Mouse (Mus musculus) limb, embryonic 13.5 days (tissue): ENCODE measurements at regions not wholly inside any gene's neighbourhood (a gene's known extent, or its start where the extent isn't known, plus 50 kb on each side); places are given as distances from the start of the nearest gene placed in this dataset.
A peak's percentile ranks its signal among the peaks of the same experiment; 100 is the strongest.

Source experiments
- ATAC-seq: fragments of 200-750 bp; cut with Nextera tagmentation; 2 replicates; pipeline ENCODE4 v1.8.0; 2017; ENCODE audit warnings: low read depth, moderate number of reproducible peaks, moderate TSS enrichment; ENCODE audit not compliant: low FRiP score
- H3K27ac ChIP-seq: fragments of 300-500 bp; sonication (generic); 2 replicates; pipeline ENCODE4 v1.5.1; 2015; ENCODE audit warnings: inconsistent platforms, mild to moderate bottlenecking, moderate library complexity
- H3K27me3 ChIP-seq: fragments of 300-500 bp; sonication (generic); 2 replicates; pipeline ENCODE4 v1.6.1; 2015; ENCODE audit warnings: mild to moderate bottlenecking, inconsistent platforms
- H3K36me3 ChIP-seq: fragments of 300-500 bp; sonication (generic); 2 replicates; pipeline ENCODE4 v1.6.1; 2015; ENCODE audit warnings: inconsistent platforms, mild to moderate bottlenecking, moderate library complexity
- H3K4me1 ChIP-seq: fragments of 300-500 bp; sonication (generic); 2 replicates; pipeline ENCODE4 v1.6.1; 2015; ENCODE audit warnings: inconsistent platforms
- H3K4me2 ChIP-seq: fragments of 300-500 bp; sonication (generic); replicated peaks from 2 replicates; pipeline ENCODE4 v1.6.1; 2015; ENCODE audit warnings: inconsistent platforms, mild to moderate bottlenecking, moderate library complexity
- H3K4me3 ChIP-seq: fragments of 300-500 bp; sonication (generic); 2 replicates; pipeline ENCODE4 v1.5.1; 2015; ENCODE audit warnings: moderate library complexity, mild to moderate bottlenecking, inconsistent platforms
- H3K9ac ChIP-seq: fragments of 300-500 bp; sonication (generic); 2 replicates; pipeline ENCODE4 v1.6.1; 2015; ENCODE audit warnings: mild to moderate bottlenecking, inconsistent platforms
- H3K9me3 ChIP-seq: fragments of 300-500 bp; sonication (generic); 2 replicates; pipeline ENCODE4 v1.6.1; 2016; ENCODE audit warnings: inconsistent platforms
- WGBS: fragments of 180-500 bp; shearing (Covaris S2); methylation state at CpG from one replicate; pipeline ENCODE4 v1.1.7; 2015; 5-methylcytosine and 5-hydroxymethylcytosine counted together

DNA sequence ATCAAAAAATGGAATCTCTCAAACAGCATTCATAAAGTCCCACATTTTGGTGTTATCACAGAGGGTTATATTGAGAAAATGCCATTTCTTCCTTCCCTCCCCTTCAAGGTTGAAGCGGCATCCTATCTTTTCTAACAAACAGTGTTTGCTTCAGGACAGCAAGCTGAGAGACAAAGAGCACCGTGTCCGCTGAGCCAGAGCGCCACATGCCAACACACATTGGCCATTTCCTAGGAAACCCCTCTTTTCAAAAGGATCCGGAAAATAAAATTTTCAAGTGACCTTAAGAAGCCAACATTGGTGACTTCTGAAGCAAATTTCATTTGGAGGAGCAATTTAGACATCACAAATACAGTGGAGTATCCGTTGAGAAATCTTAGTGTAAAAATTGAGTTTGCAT is 326.3 kb downstream of the Nova1 start:
- Histone ChIP-seq H3K27ac (no peak overlapping the region), H3K9me3 (no peaks in the 10 kb centered on the region), H3K9ac (no peak overlapping the region), H3K4me3 (no peak overlapping the region), H3K4me1 (no peaks in the 10 kb centered on the region), H3K4me2 (no peak overlapping the region), H3K27me3 (no peaks in the 10 kb centered on the region), H3K36me3 (no peaks in the 10 kb centered on the region)
- no peak for ATAC-seq
- WGBS: 94% methylated on average over 6 of the region's 6 CpGs

DNA sequence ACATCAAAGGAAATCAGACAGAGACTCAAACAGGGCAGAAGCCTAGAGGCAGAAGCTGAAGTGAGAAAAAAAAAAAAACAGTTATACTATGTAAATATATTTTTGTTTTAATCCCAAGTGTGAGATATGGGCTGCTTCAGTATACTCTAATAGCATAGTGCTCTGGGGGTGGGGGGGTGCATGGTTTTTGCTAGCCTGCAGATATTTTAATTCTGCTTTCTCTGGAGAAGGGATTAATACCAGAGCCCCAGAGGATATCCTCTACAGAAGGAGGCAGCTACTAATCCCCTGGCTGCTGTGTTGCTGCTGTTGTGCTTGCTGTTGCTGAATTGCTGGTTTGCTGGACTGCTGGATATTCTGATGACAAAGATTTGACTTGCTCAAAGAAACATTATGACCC is 367.8 kb downstream of the Nova1 start:
- no peak for ATAC-seq

DNA sequence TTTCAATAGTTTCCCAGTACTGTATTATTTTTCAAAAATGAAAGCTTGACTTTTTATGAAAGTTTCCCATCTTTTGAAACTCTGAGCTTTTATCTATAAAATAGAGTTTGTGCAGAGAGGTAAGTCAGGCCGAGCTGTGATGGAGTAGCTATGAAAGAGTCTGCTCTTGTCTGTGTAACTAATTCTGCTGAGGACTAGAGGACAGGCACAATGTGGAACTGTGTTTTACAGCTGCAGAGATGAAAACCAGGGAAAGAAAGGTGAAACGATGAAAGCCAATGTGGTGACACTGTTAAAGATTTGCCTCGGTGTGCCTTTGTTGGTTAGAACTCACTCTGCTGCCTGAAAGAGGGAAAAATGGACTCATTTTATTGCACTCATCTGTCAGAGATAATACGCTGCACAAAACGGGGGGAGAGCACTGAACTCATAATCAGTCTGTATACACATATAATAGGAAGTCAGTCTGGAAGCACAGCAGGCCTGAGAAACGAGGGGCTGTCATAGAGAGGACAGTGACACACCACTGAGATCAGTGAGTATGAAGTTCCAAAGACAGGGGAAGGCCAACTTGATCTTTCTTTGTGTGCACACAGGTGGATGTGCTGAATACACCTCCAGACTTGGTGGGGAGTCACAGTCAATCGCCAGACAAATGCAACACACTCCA is 373.9 kb downstream of the Nova1 start:
- H3K9ac ChIP-seq: no peak overlapping the region
- no peaks in the 10 kb centered on the region for H3K27me3 ChIP-seq
- no peak overlapping the region for H3K4me2 ChIP-seq
- no peaks in the 10 kb centered on the region for H3K9me3 ChIP-seq
- H3K4me1 ChIP-seq: no peaks in the 10 kb centered on the region
- 79% methylated on average over 7 of the region's 7 CpGs for WGBS
- no peak for ATAC-seq
- H3K27ac ChIP-seq: no peak overlapping the region
- no peaks in the 10 kb centered on the region for H3K36me3 ChIP-seq
- no peak overlapping the region for H3K4me3 ChIP-seq

More for the DNA sequence above, 367.8 kb downstream of the Nova1 start:
- Histone ChIP-seq H3K27me3 (no peaks in the 10 kb centered on the region), H3K9me3 (no peaks in the 10 kb centered on the region), H3K9ac (no peak overlapping the region), H3K4me2 (no peak overlapping the region), H3K36me3 (no peaks in the 10 kb centered on the region), H3K4me3 (no peak overlapping the region), H3K4me1 (no peaks in the 10 kb centered on the region), H3K27ac (no peak overlapping the region)

DNA sequence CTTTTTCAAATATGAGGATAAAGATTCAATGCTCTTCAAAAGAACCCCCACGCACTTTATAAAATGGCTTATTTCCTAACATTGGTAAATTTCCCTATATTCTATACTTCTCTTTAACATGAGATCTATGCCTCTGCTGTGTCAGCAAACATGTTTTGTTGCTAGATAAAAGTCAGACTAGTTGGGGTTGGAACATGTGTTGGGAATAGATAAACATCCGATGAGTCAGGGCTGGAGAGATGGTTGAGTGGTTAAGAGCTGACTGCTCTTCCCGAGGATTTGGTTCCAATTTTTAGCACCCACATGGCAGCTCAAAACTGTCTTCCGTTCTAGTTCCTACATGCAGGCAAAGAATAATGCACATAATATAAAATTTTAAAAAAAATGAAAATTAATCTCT is 399.1 kb downstream of the Nova1 start:
- no peaks in the 10 kb centered on the region for H3K36me3 ChIP-seq
- no peak overlapping the region for H3K4me3 ChIP-seq
- H3K9me3 ChIP-seq: no peaks in the 10 kb centered on the region
- ATAC-seq: no peak
- 89% methylated on average over 4 of the region's 4 CpGs for WGBS
- no peak overlapping the region for H3K9ac ChIP-seq
- H3K27ac ChIP-seq: no peak overlapping the region
- no peak overlapping the region for H3K4me2 ChIP-seq
- H3K27me3 ChIP-seq: no peaks in the 10 kb centered on the region
- no peaks in the 10 kb centered on the region for H3K4me1 ChIP-seq

DNA sequence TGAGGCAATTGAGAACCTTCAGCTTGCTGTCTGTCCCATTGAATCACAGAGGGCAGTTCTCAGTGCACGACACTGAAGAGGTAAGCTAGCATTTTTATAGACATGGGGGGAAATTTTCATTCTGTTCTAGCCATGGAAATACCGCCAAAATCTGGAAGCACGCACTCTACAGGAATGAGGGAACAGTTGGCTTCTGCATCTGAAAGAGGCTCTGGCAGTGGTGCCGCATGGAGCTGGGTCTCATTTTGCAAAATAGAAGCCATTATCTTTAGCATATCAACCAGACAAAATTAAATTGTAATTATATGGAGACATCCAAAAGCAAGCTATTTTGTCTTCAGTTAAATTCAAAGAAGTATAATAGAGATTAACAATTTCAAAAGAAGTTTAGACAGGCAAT is 399.7 kb downstream of the Nova1 start:
- no peak overlapping the region for H3K27ac ChIP-seq
- no peaks in the 10 kb centered on the region for H3K9me3 ChIP-seq
- WGBS: 86% methylated on average over 4 of the region's 4 CpGs
- no peaks in the 10 kb centered on the region for H3K36me3 ChIP-seq
- no peaks in the 10 kb centered on the region for H3K27me3 ChIP-seq
- H3K4me2 ChIP-seq: no peak overlapping the region
- no peak for ATAC-seq
- H3K4me1 ChIP-seq: no peaks in the 10 kb centered on the region
- no peak overlapping the region for H3K4me3 ChIP-seq
- H3K9ac ChIP-seq: no peak overlapping the region

DNA sequence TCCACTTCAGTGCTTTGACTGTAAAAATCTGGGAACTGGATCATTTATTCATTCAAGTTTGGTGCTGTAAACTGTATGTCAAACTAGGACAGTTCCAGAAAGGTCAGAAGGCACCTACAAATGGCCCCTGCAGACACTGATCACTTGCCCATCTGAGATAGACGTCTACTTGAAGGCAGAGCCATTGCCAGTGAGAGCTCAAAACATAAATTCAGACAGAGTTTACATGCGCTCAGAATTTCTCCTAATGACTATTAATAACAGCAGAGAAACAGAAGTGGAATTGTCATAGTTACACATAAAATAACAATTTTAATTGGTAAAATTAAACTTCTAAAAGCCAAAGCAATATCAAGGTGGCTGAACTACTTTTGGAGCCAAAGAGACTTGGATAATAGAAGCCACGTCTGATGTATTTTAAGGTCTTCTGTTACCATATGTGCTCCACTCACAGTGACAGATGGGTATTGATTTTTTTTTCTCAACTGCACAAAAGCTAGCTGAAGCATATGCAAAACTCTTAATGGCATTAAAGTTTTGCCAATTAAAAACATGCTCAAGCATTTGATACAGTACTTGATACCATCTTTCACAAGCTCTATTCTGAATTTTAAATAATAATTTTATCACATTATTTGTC is 401.8 kb downstream of the Nova1 start:
- Histone ChIP-seq H3K36me3 (no peaks in the 10 kb centered on the region), H3K4me2 (no peak overlapping the region), H3K4me1 (no peaks in the 10 kb centered on the region), H3K4me3 (no peak overlapping the region), H3K9ac (no peak overlapping the region), H3K9me3 (no peaks in the 10 kb centered on the region), H3K27ac (no peak overlapping the region), H3K27me3 (no peaks in the 10 kb centered on the region)
- WGBS: 69% methylated on average over 3 of the region's 3 CpGs
- ATAC-seq: no peak

DNA sequence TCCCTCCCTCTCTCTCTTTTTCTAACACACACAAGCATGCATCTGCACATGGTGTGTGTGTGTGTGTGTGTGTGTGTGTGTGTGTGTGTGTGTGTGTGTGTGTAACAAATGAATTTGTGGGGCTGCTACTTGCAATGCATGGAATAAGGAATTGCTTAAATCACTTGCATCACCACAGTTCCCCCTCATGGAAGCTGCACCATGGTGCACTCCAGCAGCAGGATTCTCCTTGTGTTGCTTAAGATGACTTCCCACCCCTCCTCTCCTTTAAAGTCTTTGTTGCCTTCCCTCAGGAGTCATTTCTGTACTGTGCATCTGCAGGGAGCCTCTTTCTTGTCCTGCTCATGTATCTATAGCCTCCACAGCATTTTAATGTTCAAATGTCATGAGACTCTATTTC is 402.5 kb downstream of the Nova1 start:
- H3K27ac ChIP-seq: no peak overlapping the region
- H3K4me1 ChIP-seq: no peaks in the 10 kb centered on the region
- no peaks in the 10 kb centered on the region for H3K27me3 ChIP-seq
- no peak for ATAC-seq
- H3K4me2 ChIP-seq: no peak overlapping the region
- H3K36me3 ChIP-seq: no peaks in the 10 kb centered on the region
- H3K9me3 ChIP-seq: no peaks in the 10 kb centered on the region
- no peak overlapping the region for H3K4me3 ChIP-seq
- no peak overlapping the region for H3K9ac ChIP-seq

DNA sequence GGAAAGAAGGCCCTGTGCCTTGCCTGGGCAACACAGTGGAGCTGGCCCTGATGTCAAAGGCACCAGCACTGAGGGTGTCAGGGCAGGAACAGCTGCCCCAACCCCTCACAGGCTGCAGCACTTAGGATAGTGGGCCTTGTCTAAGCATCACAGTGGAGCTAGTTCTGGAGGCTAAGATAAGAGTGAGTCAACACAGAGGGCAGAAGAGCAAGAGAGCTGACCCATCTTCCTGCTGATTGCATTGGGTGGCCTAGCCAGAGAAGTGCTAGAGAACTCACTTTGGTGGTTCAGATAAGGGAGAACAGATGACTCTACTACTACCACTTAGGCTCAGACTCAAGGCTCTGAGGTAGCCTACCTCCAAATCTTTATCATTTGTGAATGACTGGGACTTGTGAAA is 413.1 kb downstream of the Nova1 start:
- Histone ChIP-seq H3K9ac (no peak overlapping the region), H3K4me2 (no peak overlapping the region), H3K36me3 (no peaks in the 10 kb centered on the region), H3K4me3 (no peak overlapping the region), H3K27me3 (0 out of 2 replicates have a peak, but pooled peaks cover 1% of the 10 kb centered on the region), H3K9me3 (no peaks in the 10 kb centered on the region), H3K4me1 (no peaks in the 10 kb centered on the region), H3K27ac (no peak overlapping the region)
- no peak for ATAC-seq

DNA sequence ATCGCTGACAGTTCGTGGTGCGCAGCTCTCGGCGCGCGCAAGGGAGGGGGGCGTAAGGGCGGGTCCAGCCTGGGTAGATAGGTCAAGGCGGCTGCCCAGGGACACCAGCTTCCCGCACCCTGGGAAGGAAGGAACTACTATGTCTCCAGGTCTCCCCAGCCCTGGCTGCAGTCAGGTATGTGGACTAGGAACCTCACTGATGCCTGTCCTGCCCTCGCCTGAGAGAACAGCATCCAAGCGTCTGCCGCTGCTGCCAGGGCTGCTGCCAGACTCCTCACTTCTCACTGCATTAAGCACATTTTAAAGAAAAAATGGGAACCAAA is 419.1 kb downstream of the Nova1 start:
- Histone ChIP-seq H3K4me2 (peak overlapping the region; percentile 84), H3K9me3 (no peaks in the 10 kb centered on the region), H3K4me1 (no peaks in the 10 kb centered on the region), H3K27ac (no peak overlapping the region), H3K4me3 (peak overlapping the region; percentile 50), H3K27me3 (peaks cover 16% of the 10 kb centered on the region; the same call in 1 of the 2 replicates), H3K36me3 (no peaks in the 10 kb centered on the region), H3K9ac (peak overlapping the region; percentile 61)
- peak; percentile 73; the same call in 1 of the 2 replicates for ATAC-seq
- under 1% methylated on average over 14 of the region's 14 CpGs for WGBS

DNA sequence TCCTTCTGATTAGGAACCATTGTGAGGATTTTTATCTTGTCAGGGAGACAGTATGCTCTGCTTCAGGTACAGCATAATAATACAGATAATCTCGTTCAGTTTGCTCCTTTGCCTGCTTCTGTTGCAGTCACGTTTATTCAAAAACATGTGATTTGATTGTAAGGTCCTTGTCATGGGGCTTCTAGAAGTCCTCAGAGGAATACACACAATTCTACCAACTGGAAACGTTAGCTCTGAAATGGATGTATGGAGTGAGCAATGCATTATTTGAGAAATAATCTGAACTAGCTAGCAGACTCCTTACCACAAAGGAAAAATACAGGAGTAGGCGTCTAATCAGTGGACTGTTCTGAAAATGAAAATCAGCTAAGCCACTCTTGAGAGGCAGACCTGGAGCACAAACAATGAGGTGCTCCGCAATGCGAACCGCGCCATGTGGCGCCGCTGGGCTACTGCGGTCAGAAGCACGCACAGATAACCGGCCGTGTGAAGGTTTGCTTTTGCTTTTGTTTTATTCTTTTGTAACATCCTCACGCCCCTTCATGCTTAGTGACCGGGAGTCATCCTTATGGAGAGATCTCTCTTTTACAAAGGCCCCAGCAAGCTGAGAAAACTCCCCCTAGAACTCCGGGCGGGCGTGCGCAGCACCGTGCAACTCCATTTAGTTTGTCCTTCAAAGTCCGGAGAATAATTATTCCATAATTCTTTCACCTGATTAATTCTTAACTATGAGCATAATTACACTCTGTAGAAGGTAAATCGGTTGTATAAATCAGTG is 419.7 kb downstream of the Nova1 start:
- WGBS: 6% methylated on average over 23 of the region's 23 CpGs
- Histone ChIP-seq H3K4me3 (peak overlapping the region; percentile 50), H3K27ac (no peak overlapping the region), H3K9me3 (no peaks in the 10 kb centered on the region), H3K27me3 (peaks cover 16% of the 10 kb centered on the region; the same call in 1 of the 2 replicates), H3K4me2 (peak overlapping the region; percentile 84), H3K9ac (peak overlapping the region; percentile 61), H3K36me3 (no peaks in the 10 kb centered on the region), H3K4me1 (no peaks in the 10 kb centered on the region)
- peak; percentile 76; the same call in 1 of the 2 replicates for ATAC-seq

DNA sequence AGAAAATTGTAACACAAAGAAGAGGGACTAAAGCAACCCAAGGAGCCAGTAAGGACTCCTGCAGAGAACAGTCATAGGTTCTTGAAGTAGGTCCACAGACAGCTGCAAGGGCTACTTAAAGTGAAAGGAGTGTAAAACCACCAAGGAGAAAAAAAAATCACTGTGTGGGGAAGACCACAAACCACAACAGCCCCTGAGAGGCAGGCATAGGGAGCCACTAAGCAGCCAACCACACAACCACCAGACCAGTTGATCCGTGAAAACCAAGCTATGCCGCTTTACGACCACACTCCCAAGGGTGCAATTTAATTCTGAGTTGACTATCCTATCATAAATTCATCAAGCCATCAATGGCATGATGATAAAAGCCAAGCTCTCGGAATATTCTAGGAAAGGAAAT is 423.5 kb downstream of the Nova1 start:
- no peak overlapping the region for H3K27ac ChIP-seq
- no peak overlapping the region for H3K4me2 ChIP-seq
- no peaks in the 10 kb centered on the region for H3K36me3 ChIP-seq
- 38% methylated on average over 4 of the region's 4 CpGs for WGBS
- peaks cover 14% of the 10 kb centered on the region; the same call in 1 of the 2 replicates for H3K27me3 ChIP-seq
- ATAC-seq: no peak
- no peak overlapping the region for H3K9ac ChIP-seq
- no peak overlapping the region for H3K4me3 ChIP-seq
- no peaks in the 10 kb centered on the region for H3K4me1 ChIP-seq
- H3K9me3 ChIP-seq: no peaks in the 10 kb centered on the region

DNA sequence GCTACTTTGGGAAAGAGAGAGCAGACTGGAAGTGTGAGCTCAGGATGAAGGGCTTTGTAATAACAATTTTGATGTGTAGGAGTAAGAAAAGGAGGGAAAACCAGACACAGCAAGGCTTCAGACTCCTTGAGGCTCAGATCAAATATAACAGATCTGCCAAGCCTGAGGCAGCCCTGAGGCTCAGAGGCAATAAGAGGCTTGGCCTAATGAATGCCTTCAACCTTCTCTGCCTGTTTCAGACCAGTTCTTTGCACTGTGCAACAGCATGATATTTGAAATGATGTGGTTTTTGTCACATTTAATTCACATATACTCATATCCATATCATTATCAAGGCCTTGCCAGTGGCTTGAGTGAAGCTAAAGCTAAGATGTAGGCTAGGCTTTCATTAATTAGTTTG is 425.0 kb downstream of the Nova1 start:
- no peak overlapping the region for H3K27ac ChIP-seq
- no peak overlapping the region for H3K4me2 ChIP-seq
- no peaks in the 10 kb centered on the region for H3K9me3 ChIP-seq
- H3K9ac ChIP-seq: no peak overlapping the region
- ATAC-seq: no peak
- H3K36me3 ChIP-seq: no peaks in the 10 kb centered on the region
- no peaks in the 10 kb centered on the region for H3K4me1 ChIP-seq
- H3K27me3 ChIP-seq: peaks cover 11% of the 10 kb centered on the region; the same call in 1 of the 2 replicates
- no peak overlapping the region for H3K4me3 ChIP-seq
